Mouse (Mus musculus): ENCODE results near the gene Tagap1.
"Not testable (repeated sequence)": the region's sequence is repeated elsewhere in the genome, so short reads cannot be mapped to it uniquely, and the experiment has no call there.

GRCm38 (mm10) chr17:6947637-6947983 lies 13.3 kb downstream of the Tagap1 start:
- not testable (repeated sequence) for TF ChIP-seq CTCF, EP300 (IDR thresholded peaks at IDR 0.05; ENCODE audit: low read depth)
